Mouse (Mus musculus) liver, adult (tissue): ENCODE results near the gene Mrps34.

Source experiments
- GATA4 ChIP-seq: IDR thresholded peaks from 2 replicates; pipeline ENCODE4 v1.6.1; 2014; ENCODE audit warnings: mild to moderate bottlenecking, low read length; ENCODE audit not compliant: insufficient replicate concordance

The Mrps34 gene

DNA sequence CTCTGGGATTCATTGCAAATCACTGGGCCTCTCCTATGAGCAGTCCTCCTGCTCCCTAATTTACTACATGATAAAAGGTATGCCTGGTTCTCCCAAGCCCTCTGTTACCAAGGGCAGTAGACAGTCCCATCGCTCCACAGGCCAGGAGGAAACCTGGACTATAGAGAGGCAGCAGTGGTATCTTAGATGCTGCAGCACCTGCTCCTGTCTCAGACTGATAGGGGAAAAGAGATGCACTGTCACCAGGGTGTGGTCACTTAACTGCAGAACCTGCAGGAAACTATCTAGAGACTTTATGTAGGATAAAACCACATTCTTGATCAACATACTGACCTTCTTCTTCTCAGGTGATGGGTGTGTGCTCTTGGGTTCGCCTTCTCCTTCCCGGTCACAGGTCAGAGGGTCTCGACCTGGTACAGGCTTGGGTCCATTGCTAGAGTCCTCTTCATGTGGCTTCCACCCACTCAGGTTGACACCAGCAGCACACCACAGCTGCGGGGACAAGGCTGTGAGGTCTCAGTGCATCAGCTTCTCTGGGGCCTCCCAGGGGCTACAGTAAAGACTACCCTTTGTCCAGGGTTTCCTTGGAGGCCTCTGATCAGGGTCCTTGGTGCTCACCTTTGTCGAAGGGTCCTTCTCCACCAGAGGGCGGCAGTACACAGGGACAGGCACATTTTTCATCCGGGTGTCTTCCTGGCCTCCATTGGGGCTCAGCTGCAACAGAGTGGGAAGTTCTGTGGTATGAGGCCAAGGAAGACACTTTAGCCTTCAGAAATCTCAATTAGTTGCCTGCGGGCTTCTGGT, 8.0 kb downstream of the Mrps34 start:
- no peak for TF ChIP-seq GATA4

DNA sequence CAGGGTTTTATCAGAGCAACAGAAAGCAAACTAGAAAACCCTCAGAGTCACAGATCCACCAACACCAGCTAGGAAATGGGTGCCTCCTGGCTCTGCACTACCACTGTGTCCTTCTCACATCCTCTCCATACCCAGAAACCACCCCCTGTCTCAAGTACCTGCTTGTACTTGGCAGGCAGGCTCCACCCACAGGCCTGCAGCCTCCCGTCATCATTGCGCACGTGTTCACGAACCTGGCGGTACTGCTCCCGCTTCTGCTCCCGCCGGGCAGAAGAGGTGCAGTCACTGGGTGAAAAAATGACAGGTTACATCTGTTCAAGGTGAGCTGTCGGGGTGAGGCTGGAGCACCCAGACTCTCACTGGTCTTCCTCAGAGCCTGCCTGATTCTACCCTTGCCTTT, 8.9 kb downstream of the Mrps34 start:
- no peak for TF ChIP-seq GATA4

DNA sequence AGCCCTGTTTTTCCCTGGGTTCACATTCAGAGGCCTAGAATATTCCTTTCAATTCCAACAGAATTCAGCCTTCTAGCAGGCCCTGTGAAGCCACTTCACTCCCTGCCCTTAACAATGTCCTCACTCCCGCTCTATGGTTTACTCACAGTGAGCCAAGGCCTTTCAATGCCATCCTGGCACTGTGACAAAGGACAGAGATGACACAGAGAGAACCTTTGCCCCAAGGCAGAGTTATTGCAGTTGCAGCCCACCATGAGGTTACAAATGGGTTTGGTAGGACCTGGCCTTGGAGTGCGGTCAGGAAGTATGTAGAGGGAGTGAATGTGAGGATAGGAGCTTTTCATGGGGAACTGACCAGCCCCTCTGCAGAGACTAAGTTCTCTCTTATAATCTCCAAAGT, 12.7 kb downstream of the Mrps34 start:
- TF ChIP-seq GATA4, result no peak

DNA sequence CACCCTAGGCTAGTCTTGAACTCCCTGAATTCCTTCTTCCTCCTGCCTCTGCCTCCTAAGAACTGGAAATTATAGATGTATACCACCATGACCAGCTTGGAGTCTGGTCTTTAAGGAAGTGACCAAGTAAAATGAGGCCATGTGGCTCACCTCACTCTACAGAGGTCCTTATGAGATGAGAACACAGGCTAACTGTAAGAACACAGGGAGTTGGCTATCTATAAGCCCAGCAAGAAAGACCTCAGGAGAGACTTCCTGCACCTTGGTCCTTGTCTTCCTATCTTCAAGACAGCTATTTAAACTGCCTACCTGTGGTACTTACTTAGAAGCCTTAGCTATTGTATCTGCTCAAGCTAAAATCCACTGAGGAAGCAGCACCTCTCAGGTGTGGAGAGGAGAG, 19.1 kb downstream of the Mrps34 start:
- TF ChIP-seq GATA4, result no peak

DNA sequence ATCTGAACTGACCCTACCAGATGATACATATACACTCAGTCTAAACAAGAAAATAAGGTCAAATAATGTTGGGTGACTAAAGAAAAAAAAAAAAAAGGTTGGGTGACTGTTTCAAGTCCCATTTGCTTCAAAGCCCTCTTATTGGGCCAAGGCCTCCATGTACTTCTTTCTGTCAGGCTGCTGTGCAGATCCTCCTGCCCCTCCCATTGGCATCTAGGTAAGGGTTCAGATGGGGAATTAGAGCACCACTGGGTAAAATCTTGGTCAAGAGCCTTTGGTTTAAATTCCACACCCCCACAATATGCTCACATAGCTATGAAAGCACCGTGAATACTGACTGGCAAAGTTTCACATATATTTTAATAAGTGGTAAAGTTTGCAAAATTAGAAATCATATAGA, 28.3 kb downstream of the Mrps34 start:
- no peak for TF ChIP-seq GATA4

DNA sequence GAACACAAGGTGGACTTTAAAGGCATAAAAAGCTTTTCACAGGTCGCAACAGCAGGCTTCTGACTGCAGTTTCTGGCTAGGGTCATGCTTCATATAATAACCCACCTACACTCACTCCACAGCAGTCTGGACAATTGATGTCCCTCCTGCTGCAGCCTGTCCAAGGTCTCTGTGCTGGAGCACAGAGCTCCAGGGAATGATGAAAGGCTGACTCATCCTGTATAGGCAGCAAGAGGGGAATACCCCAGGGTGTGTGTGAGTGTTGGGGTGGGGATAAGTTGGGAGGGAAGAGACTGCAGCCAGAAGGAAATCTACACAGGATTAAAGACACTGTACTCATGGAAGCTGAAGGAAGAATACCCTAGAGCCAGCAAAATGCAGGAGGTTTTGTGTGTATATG, 34.6 kb downstream of the Mrps34 start:
- TF ChIP-seq GATA4, result no peak

DNA sequence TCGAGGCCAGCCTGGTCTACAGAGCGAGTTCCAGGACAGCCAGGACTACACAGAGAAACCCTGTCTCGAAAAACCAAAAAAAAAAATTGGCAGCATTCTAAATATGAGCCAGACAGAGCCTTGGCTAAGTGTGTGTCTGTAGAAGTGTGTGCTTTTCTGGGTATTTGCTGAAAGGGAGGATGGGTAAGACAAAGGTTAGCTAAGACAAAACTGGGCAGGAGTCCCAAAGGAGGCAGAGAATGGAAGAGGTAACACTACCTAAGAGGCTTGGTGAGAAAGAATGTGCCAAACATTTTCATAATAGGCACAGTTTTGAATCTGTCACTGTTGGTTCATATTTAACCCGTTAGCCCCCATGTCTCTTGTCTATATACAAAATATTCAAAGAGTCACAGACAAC, 37.5 kb downstream of the Mrps34 start:
- no peak for TF ChIP-seq GATA4

DNA sequence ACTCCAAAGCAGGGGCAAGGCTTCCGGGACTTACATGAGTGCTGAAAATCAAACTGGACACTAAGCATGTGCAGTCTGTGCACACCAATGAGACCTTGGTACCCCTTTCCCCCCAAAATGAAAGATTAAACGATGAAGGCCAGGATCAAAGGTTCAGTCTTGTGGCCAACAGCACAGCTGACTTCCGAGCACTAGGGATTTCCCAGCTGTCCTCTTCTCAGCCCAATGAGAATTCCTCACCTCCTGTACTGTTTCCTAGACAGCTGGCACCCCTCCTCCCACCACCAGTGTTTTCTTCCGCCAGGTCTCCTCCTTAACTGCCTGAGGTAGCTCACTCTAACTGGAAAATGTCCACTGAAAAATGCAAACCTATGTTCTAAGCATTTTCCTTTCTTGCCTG, 38.2 kb downstream of the Mrps34 start:
- no peak for TF ChIP-seq GATA4

DNA sequence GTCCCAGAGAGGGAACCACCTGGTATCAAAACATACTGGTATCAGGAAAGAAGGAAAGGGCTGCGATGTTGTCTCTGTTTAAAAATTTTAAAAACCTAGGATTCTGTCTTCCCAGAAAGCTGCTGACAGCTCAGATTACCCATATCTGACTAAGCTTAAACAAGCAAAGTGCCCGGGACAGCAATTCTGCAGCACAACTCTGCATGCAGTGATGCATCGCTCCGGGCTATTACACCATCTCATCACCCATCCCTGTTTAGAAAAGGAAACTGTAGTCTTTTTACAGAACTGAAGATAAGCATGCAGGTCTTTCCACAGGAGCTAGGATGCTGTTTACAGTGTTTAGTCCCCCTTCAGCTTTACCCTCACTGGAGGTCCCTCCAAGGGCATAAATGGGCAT, 40.0 kb downstream of the Mrps34 start:
- TF ChIP-seq GATA4, result no peak

DNA sequence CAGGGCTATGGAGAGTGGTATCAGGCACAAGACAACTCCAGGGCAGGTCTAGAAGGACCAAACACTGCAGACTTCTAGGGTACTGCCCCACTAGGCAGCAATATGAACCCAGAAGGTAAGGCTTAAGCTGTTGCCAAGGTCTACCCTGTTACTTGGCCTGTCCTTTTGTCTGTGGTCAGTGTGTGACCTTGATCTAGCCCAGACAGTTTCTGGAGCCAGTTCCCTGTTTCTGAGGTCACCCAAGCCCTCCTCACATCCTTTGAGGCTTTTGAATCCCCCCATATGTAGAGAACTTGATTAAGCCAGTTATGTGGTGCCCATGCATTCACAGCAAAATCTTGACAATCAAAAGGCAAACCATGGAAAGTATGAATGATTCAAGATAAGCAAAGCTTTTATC, 40.8 kb downstream of the Mrps34 start:
- no peak for TF ChIP-seq GATA4

DNA sequence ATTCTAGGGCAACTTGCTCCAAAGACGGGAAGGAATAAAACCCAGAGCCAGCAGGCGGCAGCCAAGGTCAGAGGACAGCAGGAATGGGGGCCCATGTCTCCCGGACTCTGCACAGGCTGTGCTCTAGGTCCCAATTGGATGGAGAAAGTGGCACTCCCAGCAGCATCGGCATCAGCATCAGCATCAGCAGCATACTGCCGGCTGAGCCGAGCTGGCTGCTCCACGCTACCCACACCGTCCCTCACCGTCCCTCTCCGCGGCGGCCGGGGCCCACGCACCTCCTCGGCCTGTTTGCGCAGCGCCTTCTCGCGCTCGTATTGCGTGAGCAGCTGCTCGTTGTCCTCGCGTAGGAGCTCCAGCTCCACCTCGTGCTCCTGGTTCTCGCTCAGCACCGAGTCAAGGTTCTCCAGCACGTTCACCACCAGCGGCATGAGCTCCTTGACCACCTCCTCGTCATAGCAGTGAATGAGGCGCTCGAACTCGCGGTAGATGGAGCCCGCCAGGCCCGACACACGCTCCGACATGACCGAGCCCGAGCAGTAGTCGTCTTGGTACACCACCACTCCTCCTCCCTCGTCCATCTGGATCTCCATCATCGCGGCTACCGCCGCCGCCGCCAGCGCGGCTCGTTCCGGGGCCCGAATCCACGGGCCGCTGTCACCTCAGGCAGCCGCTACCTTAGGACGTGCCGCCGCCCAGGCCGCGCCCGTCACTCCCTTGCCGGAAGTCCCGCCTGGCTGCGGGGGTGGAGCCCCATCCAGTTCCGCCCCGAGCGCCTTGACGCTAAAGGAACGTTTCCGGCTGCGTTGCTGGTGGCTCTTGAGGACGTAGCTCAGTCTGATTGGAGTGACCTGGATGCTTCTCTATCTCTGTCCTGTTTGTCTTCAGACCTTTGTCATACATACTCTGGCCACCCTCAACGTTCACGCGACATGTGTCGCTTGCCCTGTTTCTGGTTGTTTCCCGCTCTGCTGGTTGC, 41.6 kb downstream of the Mrps34 start, which contains the start of gene Mapk8ip3:
Gene Mapk8ip3, minus strand, starts transcription at position 719 of the 979 bp plus-strand sequence.
- peak; percentile 34; the same call in 1 of the 2 replicates for TF ChIP-seq GATA4

DNA sequence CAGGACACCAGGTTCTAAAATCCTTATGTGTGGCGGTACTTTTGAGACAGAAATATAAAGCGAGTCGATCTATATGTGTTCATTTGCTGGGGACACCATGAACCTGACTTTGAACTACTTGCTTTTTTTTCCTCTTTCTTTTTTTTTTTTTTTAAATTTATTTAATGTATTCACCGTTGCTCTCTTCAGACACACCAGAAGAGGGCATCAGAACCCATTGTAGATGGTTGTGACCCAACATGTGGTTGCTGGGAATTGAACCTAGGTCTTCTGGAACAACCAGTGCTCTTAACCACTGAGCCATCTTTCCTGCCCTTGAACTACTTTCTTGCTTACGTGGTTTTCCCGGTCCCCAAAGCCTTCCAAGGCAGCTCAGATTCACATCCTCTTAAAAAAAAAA, 42.4 kb downstream of the Mrps34 start:
- TF ChIP-seq GATA4, result no peak

DNA sequence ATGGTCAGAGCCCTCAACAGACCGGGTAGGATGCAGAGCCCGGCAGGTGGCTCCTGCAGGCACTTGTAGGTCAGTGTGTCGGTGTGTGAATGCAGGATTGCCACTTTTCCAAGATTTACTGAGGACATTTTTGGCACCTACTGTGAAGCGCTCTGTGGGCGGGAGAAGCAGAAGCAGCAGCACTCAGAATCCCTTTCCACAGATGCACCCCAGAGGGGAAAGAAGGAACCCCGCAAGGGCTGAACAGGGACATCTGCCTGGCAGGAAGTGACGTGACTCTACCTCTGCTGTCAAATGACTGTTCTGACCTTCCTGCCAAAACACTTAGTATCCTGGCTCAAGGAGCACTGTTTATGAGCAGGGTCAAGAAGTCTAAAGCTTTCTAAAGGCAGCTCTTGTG, 48.1 kb downstream of the Mrps34 start:
- no peak for TF ChIP-seq GATA4
